Mouse (Mus musculus): ENCODE data around the gene Olfr1030.
"Not testable (repeated sequence)": the region's sequence is repeated elsewhere in the genome, so short reads cannot be mapped to it uniquely, and the experiment has no call there.

The Olfr1030 gene

GRCm38 (mm10) chr2:85978976-85979375 is at the start of gene Olfr1030:
Gene Olfr1030 (plus strand): TSS chr2:85979276.
- no peak for DNase-seq

DNA sequence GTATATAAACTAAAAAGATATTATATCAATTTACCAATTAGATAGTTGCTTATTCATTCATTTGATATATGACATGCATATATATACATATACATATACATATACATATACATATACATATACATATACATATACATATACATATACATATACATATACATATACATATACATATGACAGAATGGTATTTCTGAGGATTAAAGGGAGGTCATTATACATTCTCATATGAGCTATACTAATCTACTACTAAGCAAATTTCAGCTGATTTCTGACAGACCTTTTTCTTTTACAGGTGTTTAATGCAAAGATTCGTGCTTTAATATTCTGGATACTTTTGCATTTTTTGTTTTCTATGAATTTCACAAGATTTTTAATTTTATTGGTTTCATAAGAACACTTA is 28.9 kb upstream of the Olfr1030 start, which contains the start of gene Olfr1028:
Olfr1028 (plus strand) TSS at position 301 of the 400 bp plus-strand sequence.
- DNase-seq, result no peak

DNA sequence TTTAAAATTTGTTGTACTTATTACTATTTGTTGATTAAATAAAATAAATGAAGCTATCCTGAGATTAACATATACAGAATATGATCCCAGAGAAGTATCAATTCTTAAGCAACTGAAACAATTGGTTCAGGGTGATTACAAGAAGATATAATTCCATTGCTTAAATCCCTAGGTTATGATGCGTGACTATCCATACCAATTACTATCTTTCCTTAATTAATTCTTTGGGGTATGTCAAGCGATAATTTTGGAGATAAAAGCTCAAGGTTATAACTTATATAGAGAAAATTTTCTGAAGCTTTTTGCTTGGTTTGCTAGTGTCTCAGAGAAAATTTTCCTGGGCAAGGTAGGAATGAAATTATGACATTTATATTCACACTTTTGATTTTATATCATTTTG is 5.5 kb upstream of the Olfr1030 start, which contains the start of gene Olfr1029:
Olfr1029 (plus strand) TSS at position 301 of the 400 bp plus-strand sequence.
- no peak for DNase-seq

GRCm38 (mm10) chr2:85990004-85990403 is 10.9 kb downstream of the Olfr1030 start, which contains the start of gene Olfr1031:
Gene Olfr1031 (plus strand): TSS chr2:85990304.
- DNase-seq, result no peak

DNA sequence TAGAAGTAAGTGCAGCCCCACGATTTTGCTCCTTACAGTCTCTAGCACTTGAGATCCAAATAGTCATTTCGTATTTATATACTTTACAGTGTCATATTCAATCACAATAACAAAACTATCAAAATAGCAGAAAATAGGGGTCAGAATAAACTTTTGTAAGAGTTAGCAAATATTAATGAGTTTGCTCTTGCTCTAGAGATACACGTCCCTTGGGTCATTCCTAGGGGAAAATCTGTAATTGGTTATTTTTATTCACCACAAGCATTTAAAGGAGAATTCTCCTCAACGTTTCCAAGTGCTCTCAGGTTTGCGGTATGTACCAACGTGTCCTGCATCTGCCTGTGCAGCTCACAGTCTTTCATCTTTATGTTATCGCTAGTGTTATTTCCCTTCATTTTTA is 26.2 kb downstream of the Olfr1030 start, which contains the start of gene Olfr1032:
Olfr1032 (plus strand) TSS at position 301 of the 400 bp plus-strand sequence.
- no peak for DNase-seq

GRCm38 (mm10) chr2:86020406-86020805 is 41.3 kb downstream of the Olfr1030 start, which contains the start of gene Olfr1033:
Gene Olfr1033 (plus strand): TSS chr2:86020633.
- not testable (repeated sequence) for DNase-seq

GRCm38 (mm10) chr2:86021518-86021917 is 42.4 kb downstream of the Olfr1030 start:
- not testable (repeated sequence) for DNase-seq
